Comparison of ENCODE assay signal across 9 mouse cellular contexts in the genomic region with DNA sequence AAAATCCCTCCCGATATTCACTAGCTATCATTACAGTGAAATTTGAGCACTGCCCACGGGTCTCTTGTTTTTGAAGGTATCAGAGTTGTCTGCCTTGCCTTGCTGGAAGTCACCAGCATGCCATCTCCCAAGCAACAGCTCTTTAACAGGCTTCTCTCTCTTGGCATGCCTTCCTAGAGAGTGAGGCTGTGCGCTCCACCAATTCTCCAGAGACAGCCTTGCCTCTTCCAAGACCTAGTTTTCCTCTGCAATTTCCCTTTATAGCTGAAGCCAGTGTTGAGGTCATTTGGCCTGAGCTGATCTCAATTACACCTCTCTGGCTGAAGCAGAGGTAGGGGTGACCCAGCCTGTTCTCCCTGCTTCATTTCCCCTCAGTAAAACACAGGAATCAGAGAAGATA.
DNase-seq lines count a peak whose midpoint lies in the region.
"Had no signal": no experiment of that assay in that cellular context is flagged by ENCODE, and none has a peak within 500 bp of the region (broad histone marks: within the 10 kb centered on the region; RNA-seq: fewer than 3 reads in every experiment).

No protein-coding gene starts in this region.

- intact Hi-C loops in left cerebral cortex, postnatal 25 days (cut with DNase I) = loop anchor here (5.0 kb wide), 2 partner anchors 210 to 390 kb away; no protein-coding TSS in a partner anchor

- peak; percentile 32 to 37 for DNase-seq in cerebellum, postnatal 10 days
- no peak for DNase-seq in cerebellum, adult 18-20 months
- DNase-seq in layer of hippocampus, adult 11-12 months (ENCODE audit: low spot score) = peak; percentile 33
- DNase-seq in layer of hippocampus, adult 9-10 months (ENCODE audit: low spot score) = no peak
- peak; percentile 14 to 27 for DNase-seq in gastrocnemius, adult 8-10 months (ENCODE audit: low spot score in 2 of 2)
- peak; percentile 41 to 72 for DNase-seq in left cerebral cortex, postnatal 25 days (ENCODE audit: low spot score in 2 of 2)
- no peak for DNase-seq in thymus, postnatal 10 days (ENCODE audit: low spot score in 2 of 2)
- no peak for DNase-seq in lung, postnatal 14 days
- DNase-seq: thymus, adult 18-20 months had no signal

Comparison
In these comparisons a context has a peak if more than half of its experiments do, and no peak if none do; other contexts are left out.
1. DNase-seq: peak in cerebellum, postnatal 10 days (2 of 2), layer of hippocampus, adult 11-12 months (single experiment), gastrocnemius, adult 8-10 months (2 of 2) and left cerebral cortex, postnatal 25 days (2 of 2); none in cerebellum, adult 18-20 months (0 of 2), layer of hippocampus, adult 9-10 months (single experiment), thymus, postnatal 10 days (0 of 2) and lung, postnatal 14 days (single experiment).